Mouse (Mus musculus): ENCODE results near the gene 1700010B08Rik. TPM values are rescaled to one million over a fixed set of nuclear protein-coding genes. Genes with fewer than 3 reads are reported as not detected.

The 1700010B08Rik gene
- total RNA-seq, 2 experiments from 2014 or later: not detected

DNA sequence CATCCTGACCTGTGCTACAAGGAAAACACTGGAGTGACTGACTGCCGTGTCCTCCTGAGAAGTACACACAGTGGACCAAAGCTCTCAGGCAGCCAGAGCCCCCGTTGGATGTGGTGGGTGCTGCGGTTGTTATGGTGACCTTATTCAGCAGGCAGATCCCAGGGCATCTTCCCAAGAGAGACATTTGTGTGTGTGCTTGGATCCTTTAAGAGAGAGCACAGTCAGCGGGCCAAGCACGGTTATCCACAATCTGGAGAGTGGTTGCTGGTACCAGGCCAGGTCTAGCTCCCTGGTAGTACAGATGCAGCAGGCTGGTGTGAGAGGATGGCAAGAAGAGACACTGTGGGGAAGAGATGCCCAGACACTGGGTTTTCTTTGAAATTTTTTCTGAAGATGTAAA lies 2.2 kb upstream of the 1700010B08Rik start:
- intact Hi-C loops (cut with DNase I): no loop called here
- DNase-seq: no peak

DNA sequence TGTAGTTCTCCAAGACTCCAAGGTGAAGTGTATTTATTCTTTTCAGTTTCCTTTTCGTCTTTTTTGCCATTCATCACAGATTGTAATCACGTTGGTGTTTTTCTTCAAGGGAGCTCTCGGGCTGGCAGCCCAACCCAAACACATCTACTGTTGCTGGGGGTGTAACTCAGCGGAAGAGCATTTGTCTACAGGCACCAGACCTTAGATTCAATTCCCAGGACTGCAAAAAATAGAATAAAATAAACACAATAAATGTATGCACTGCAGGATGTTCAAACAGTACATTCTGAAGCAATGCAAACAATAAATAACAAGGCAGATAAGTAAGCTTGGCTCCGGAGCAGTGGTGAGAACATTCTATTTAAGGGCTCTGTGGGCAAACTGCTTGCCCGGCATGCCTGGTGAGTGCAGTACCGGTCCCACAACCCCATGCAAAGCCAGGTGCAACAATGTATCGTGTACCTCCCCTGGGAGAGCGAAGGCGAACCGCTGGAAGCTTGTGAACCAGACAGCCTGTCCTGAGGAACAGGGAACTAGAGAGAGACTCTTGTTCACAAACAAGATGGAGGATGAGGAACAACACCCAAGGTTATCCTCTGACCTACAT lies 3.1 kb downstream of the 1700010B08Rik start:
- DNase-seq: no peak
- intact Hi-C loops (cut with DNase I): no loop called here

DNA sequence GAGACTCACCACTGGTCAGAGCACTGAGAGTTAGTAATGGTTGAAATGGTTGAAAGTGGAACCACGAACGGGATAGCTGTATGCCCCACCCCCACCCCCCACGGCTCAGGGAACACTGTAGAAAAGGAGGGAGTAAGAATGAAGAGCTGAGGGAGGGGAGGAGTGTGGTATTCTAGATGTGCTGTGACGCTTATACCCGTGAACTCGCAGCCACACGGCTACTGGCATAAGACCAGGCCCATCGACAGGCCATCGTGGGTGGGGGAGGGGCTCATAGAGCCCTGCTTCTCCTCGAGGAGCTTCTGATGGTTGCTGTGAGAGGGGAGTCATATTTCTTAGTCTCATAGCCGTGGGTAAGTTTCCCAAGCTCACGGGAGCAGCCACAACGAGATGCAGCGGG lies 5.2 kb downstream of the 1700010B08Rik start:
- intact Hi-C loops (cut with DNase I): no loop called here
- no peak for DNase-seq

DNA sequence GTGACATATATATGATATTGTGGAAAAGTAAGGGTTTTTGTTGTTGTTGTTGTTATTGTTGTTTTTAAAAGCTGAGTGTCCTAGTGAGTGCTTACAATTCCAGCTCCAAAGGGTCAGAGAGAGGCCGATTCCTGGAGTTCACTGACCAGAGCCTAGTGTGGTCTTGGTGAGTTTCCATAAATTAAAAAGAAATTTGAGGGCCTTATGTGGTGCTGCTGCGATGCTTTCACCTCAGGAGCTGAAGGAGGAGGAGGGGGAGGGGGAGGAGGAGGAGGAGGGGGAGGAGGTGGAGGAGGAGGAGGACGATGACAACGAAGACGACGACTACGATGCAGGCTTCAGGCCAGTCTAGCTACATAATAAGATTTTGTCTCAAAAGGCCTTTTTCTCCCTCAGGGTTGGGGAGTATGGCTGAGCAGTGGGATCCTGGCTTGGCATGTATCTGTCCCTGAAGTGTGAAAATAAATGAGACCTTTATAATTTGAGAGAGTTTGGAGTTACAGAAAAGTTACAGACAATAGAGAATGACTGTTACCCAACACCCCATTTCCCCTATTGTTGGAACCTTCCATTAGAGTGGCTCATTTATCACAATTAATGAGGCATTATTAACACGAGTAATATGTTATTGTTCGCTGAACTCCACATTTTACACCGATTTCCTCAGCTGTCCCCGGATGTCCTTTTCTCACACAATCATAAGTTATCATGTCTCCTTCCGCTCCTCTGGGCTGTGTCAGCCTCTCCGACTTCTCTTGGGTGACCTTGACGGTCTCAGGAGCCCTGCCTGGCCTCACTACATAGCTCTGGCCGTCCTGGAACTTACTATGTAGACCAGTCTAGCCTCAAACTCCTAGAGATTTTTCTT lies 6.0 kb downstream of the 1700010B08Rik start:
- intact Hi-C loops (cut with DNase I): no loop called here
- no peak for DNase-seq

DNA sequence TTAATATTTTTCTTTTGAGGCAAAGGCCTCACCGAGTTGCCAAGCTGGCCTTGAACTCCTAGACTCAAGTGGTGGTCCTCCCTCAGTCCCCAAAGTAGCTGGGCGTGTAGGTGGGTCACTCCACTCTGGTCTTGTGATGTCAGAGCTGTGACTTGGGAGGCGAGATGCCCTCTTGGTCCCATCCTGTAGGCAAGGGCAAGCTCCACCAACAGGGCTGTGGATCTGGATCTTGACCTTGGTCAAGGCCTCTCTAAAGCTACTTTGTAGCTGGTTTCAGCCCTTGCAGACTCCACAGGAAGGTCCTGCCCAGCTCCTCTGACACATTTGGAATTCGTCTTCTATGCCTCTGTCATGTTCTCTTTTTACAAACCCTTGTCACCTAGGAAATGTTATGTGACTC lies 6.6 kb downstream of the 1700010B08Rik start:
- DNase-seq: no peak
- intact Hi-C loops (cut with DNase I): no loop called here

DNA sequence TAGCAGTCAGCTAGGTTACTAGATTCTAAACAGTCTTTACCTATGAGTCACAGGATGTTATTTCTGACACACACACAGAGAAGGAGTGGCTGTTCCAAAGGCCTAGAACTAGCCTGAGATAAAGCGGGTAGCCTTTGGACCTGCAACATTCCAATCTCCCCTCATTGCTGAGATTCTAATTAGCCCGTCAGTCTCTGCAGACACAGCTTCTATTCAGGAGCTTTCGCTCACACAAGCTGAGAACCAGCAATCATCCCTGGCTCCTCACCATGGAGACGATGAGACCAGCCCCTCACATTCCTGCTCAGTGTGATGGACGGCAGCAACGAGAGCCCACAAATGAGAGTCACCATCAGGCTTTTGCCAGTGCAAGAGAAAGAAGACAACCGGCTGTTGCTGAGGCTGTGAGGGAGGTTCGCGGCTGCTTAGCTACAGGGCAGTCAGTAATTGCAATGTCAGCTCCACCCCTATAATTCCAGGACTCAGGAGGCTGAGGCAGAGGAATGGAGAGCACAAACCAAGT lies 11.3 kb downstream of the 1700010B08Rik start:
- DNase-seq: peak; percentile 4
- intact Hi-C loops (cut with DNase I): loop anchor here (10.0 kb wide), 1 partner anchor 564 kb away; no protein-coding TSS in a partner anchor

DNA sequence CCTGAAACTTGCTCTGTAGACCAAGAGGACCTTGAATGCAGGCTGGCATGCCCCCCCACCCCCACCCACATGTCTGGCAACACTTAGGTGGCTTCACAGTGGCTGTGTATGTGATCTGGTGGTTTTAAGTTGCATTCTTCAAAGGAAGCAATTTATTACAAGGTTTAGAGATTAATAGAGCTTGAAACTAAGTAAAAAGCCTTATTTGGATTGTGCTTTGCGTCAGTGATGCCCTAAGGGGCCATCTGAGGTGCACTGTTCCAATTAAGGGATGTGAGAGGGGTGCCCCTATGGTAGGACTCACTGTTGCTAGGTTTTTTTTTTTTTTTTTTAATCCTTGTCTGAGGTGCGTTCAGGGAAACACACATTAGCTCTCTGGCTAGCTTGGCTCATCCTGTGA lies 15.2 kb downstream of the 1700010B08Rik start:
- intact Hi-C loops (cut with DNase I): loop anchor here (10.0 kb wide), 1 partner anchor 560 kb away; no protein-coding TSS in a partner anchor
- no peak for DNase-seq

DNA sequence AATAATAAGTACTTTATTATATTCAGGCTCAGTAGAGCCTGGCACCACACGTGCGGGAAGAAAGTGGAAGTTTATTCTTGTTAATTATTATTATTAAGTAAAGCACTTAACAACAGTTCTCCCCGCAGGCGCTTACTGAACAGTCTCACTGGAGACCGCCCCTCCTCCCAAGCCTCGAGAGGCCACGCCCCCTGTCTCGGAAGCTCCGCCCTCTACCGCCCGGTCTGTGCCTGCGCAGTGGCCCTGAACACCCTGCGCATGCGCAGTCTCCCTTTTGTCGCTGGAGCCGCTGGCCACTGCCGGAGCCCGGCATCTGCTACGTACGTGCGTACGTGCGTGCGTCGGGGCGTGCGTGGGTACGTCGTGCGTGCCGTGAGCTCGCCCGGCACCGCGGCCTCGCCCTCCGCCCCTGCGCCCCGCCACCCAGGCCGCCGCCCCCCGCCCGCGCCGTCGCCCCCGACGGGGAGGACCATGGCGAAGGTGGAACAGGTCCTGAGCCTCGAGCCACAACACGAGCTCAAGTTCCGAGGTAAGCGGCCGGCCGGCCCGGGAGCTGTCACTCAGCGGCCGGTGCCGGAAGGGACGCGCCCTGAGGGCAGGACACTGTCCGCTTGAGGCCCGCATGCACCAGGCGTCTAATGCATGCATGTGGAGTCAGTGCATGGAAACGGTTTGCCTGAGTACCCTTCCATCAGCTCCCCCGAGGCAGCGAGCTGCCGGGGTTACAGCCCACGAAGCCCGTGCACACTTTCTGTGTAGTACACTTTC lies 18.2 kb downstream of the 1700010B08Rik start, which contains the start of gene Vapb:
Gene Vapb, plus strand, starts transcription at position 290 of the 768 bp plus-strand sequence.
- DNase-seq: peak; percentile 100
- intact Hi-C loops (cut with DNase I): loop anchor here (10.0 kb wide), 1 partner anchor 557 kb away; no protein-coding TSS in a partner anchor

DNA sequence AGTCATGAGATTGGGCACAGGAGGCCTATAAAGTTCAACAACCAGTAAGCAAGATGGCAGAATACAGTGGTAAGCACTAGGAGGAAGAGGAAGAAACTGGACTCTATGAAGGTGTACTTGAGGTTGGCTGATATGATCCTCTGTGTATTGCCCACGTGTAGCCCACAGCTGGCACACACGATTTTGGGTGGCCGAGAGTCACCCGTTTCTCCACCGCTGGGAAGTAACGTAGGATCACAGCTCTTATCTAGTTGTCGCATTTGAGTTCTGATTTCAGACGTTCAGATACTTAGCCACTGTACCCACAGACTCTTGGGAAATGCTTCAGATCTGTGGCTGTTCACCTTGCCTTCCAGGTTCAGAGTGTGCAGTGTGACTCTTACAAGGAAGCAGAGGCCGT lies 19.0 kb downstream of the 1700010B08Rik start:
- no peak for DNase-seq
- intact Hi-C loops (cut with DNase I): loop anchor here (10.0 kb wide), 1 partner anchor 557 kb away; no protein-coding TSS in a partner anchor

DNA sequence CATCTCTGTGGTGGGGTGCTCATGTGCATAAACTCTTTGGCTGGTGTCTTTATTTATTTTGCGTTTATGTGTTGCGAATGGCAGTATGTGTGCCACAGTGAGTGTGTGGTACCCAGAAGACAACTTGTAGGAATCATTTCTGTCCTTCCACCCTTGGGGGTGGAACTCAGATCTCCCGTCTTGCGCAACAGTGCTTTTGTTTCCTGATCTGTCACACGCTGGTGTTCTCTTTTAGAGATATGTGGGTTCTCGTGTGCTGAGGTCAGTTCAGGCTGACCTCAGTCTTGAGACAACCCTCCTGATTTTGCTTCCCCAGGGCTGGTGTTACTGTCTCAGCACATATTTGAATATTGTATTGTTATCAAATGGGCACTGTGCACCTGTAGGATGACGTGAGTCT lies 19.9 kb downstream of the 1700010B08Rik start:
- intact Hi-C loops (cut with DNase I): loop anchor here (10.0 kb wide), 1 partner anchor 556 kb away; no protein-coding TSS in a partner anchor
- no peak for DNase-seq

DNA sequence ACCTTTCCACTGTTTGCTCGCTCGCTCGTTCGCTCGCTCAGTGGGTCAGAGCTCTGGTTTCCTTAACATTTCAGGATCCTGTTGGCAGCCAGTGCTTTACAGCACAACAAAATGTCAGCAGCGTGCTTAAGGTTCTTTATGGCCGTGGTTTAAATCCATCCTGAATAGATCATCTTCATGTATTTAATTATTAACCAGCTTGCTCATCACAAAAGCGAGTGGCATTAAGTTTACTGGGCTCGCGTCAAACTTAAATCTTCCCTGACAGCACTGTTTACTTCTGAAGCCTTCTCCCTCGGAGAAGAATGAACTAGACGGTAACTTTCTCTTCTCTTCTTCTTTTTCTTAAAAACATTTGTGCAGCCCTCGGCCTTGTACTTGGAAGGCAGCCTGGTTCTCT lies 22.9 kb downstream of the 1700010B08Rik start:
- intact Hi-C loops (cut with DNase I): no loop called here
- no peak for DNase-seq

DNA sequence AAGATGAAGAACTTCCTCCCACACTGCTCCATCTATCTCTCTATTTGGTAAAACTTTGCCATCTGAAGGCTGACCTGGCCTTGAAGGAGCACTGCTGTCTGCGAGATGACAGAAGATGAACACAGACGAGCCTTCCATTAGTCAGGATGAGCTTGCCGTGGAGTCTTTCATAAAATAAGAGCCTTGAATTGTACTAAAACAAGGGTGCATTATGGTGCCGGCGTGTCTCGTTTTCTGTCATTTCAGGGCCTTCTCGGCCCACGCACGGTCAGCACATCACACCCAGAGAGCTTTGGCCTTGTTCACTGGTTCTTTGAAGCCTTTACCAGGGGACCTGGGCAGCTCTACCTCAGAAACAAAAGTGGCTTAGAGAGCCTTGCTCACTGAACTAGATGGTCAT lies 23.5 kb downstream of the 1700010B08Rik start:
- intact Hi-C loops (cut with DNase I): no loop called here
- DNase-seq: no peak

DNA sequence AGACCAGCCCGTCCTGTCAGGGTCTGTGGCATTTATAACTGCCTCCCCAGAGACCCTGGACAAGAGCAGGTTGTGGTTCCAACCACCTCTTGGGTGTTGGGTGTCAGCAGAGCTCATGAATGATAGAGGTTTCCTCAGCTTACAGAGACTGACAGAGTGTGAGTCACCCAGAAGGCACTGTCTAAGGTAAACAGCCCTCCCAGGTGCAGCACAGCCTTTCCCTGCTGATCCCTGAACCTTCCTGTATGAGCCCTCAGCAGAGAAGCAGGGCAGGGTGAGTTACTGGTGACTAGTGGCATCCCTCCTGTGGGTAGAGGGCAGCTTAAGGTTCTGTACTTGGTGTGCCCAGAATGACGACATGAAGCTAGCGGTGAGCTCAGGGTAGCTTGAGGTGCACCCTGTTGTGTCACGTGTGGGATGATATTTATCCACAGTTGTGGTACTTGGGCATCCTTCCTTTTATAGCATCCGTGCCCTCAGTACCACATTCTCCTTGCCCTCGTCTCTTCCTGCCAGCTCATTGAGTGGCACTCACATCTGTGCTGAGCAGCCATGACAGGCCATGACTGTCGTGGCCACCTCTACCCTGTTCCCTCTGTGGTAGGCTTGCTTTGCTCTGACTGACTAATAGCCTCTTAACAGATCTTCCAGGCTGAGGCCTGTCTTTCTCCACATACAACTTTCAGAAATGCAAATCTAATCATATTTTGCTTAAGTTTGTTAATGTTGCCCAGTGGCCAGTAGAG lies 25.0 kb downstream of the 1700010B08Rik start:
- intact Hi-C loops (cut with DNase I): no loop called here

DNA sequence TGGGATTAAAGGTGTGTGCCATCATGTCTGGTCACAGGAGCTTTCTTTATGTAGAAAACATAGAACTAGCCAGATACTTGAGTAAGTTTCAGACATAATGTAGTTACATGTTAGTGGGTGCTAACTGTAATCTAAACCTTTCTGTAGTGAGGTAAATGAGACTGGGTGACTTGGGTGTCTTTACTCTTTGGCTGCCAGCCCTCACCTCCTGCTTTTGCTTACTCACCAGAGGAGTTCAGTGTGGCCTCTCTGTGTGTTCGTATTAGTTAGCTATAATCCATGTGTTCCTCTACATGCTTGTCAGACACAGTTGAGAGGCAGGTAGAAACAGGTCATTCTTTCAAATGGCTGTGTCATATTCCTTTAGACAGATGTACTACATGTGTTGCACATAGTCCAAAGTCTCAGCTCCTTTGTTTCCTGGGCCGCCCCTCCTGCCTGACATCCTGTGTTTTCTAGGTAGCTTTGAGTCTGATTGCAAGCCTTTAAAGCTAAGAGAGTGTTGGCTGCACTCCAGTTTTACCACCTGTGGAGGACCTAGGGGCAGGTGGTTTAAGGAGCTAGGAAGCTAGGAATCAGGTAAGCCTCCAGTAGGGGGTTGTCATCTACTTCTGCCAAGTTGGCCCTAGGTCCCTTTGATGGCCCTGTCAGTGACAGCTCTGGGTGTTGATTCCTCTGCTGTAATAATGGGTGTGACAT lies 29.9 kb downstream of the 1700010B08Rik start:
- intact Hi-C loops (cut with DNase I): no loop called here
- DNase-seq: no peak

More for the DNA sequence above, 25.0 kb downstream of the 1700010B08Rik start:
- no peak for DNase-seq

DNA sequence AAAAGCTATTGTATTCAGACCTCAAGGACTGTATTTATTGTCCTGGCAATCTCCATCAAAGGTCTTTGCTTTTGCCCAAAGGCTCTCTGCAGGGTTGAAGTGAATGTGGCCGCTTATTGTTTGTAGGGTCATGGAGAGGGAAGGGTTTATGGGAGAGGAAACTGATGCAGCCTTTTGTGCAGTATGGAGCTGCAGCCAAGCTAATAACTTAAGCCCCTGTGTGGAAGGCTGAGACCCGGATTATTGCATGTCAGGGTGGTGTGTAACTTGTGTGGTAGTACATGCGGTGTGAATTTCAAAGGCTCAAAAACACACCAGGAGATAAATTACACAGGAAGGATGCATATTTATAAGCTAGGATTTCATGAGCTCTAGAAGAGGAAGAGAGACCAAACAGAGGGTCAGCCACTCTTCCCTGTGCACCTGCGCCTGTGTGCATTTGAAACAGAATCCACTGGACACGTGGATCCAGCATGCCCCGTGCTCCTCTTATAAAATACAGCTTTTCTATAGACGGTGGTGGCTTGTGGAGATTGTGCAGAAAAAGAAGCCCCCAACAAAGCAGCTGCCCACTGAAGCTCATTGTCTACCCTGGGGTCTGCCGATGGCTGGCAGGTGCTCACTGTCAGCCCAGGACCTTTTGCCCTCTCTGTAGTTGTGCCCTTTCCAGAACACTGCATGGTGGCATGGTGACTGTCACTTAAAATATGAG lies 36.4 kb downstream of the 1700010B08Rik start:
- DNase-seq: no peak
- intact Hi-C loops (cut with DNase I): no loop called here

DNA sequence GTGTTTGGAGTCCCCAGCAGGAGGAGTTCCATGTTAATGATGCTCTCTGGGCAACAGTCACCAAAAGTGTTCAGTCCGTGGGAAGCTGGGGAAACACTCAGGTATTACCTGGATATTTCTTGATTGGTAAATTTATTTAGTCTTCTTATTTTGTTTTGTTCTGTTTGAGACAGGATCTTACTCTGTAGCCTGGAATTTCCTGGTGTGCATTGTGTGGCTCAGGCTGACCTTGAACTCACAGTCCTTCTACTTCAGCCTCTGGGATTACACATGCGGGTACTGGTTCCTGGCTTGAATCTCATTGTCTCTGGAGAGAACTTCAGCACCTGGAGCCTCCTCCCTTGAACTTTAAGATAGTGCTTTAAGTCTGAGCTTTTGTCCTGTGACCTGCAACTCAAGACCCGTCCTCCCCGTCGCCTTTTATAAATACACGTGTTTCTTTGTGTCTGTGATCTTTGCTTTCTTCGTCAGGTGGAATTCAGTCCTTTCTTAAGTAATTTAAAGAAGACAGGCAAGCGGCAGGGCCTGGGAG lies 38.5 kb downstream of the 1700010B08Rik start:
- DNase-seq: no peak
- intact Hi-C loops (cut with DNase I): no loop called here

DNA sequence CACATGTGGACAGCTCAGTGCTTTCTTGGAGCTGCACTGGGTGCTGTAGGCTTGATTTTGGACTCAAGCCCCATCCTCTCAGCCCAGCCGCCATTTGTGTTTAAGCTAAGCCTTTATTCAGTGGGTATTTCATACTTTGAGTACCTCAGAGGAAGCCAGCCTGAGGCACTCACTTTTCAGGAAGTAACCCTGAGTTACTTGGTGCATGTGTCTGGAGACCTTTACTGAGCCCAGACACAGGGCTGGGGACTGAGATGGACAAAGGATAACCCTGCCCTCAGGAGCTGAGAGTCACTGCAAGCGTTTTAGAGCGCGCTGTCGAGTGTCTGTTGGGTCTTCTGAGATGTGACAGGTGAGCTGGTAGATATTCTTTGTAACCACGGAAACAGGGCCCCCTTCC lies 41.4 kb downstream of the 1700010B08Rik start:
- no peak for DNase-seq
- intact Hi-C loops (cut with DNase I): no loop called here

DNA sequence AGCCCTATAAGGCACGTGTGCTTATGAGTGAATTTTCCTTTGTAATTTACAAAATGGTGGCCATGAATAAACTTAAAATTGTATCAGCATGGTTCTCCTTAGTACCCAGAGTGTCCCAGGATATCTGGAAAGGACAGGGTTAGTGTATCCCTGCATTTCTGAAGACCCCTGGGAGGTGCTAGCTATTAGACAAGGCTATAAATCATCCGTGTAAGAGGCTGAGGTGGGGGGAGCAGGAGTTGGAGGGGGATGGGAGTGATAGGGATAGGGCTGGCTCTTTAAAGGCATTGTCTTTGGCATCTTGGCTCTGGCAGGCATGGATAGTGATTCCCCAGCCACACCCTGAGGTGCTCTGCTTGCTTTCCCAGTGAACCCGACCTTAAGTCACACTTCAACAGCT lies 45.4 kb downstream of the 1700010B08Rik start:
- DNase-seq: no peak
- intact Hi-C loops (cut with DNase I): no loop called here

Measured in left cerebral cortex, postnatal 4 days (tissue).